Mouse (Mus musculus) neural tube, embryonic 14.5 days (tissue): ENCODE data around the gene Gm21988. TPM values are rescaled to one million over a fixed set of nuclear protein-coding genes. Genes with fewer than 3 reads are reported as not detected.

Experiments used
- ATAC-seq: fragments of 200-750 bp; cut with Nextera tagmentation; 2 replicates; pipeline ENCODE4 v1.8.0; 2017; ENCODE audit warnings: low read depth, mild to moderate bottlenecking, moderate TSS enrichment, moderate library complexity
- H3K27ac ChIP-seq: fragments of 300-500 bp; sonication (generic); 2 replicates; pipeline ENCODE4 v1.5.1; 2014; ENCODE audit warnings: low read depth, mild to moderate bottlenecking, control low read depth, low read length, moderate library complexity, mixed read lengths
- H3K27me3 ChIP-seq: fragments of 300-500 bp; sonication (generic); 2 replicates; pipeline ENCODE4 v1.6.1; 2014; ENCODE audit warnings: low read length; ENCODE audit not compliant: control insufficient read depth, insufficient read depth
- H3K36me3 ChIP-seq: fragments of 300-500 bp; sonication (generic); 2 replicates; pipeline ENCODE4 v1.6.1; 2014; ENCODE audit warnings: low read length, mixed read lengths; ENCODE audit not compliant: control insufficient read depth, insufficient read depth
- H3K4me1 ChIP-seq: fragments of 300-500 bp; sonication (generic); 2 replicates; pipeline ENCODE4 v1.6.1; 2014; ENCODE audit warnings: low read length; ENCODE audit not compliant: control insufficient read depth, insufficient read depth
- H3K4me2 ChIP-seq: fragments of 300-500 bp; sonication (generic); 2 replicates; pipeline ENCODE4 v1.6.1; 2014; ENCODE audit warnings: mild to moderate bottlenecking, low read depth, low read length, control low read depth
- H3K4me3 ChIP-seq: fragments of 300-500 bp; sonication (generic); 2 replicates; pipeline ENCODE4 v1.5.1; 2014; ENCODE audit warnings: low read depth, low read length, control low read depth, mixed read lengths
- H3K9ac ChIP-seq: fragments of 300-500 bp; sonication (generic); replicated peaks from 2 replicates; pipeline ENCODE4 v1.6.1; 2014; ENCODE audit warnings: low read depth, mild to moderate bottlenecking, control low read depth, low read length, mixed read lengths
- H3K9me3 ChIP-seq: fragments of 300-500 bp; sonication (generic); 2 replicates; pipeline ENCODE4 v1.6.1; 2016; ENCODE audit warnings: low read length; ENCODE audit not compliant: control insufficient read depth
- WGBS: fragments of 180-500 bp; shearing (Covaris S2); extraction: QIAGEN DNeasy Blood & Tissue Kit; methylation state at CpG from one replicate; pipeline ENCODE4 v1.1.7; 2014; 5-methylcytosine and 5-hydroxymethylcytosine counted together
- polyA plus RNA-seq: library from polyadenylated mRNA; unstranded; fragments of >200 nt; fragmentation: Nextera tagmentation; extraction: Ambion mirVana; gene quantifications from 2 replicates; pipeline ENCODE4 v1.2.1, GENCODE M21; 2014

Gm21988 gene
- polyA plus RNA-seq, 1 experiment from 2014 or later: 12.7 TPM

DNA sequence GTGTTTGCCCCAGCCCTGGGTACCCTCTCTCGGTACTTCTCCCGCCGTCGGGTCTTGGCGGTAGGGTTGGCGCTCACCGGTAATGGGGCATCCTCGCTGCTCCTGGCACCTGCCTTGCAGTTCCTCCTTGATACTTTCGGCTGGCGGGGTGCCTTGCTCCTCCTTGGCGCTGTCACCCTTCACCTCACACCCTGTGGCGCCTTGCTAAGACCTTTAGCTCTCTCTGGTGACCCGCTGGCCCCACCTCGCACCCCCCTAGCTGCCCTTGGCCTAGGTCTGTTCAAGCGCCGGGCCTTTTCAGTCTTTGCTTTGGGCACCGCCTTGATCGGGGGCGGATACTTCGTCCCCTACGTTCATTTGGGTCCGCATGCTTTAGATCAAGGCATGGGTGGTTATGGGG, 24.3 kb downstream of the Gm21988 start:
- no peak overlapping the region for H3K4me2 ChIP-seq
- peaks cover 34% of the 10 kb centered on the region for H3K27me3 ChIP-seq
- ATAC-seq: no peak
- H3K4me3 ChIP-seq: no peak overlapping the region
- peaks cover 29% of the 10 kb centered on the region for H3K4me1 ChIP-seq
- no peaks in the 10 kb centered on the region for H3K36me3 ChIP-seq
- WGBS: 11% methylated on average over 22 of the region's 22 CpGs
- H3K9ac ChIP-seq: no peak overlapping the region
- H3K27ac ChIP-seq: no peak overlapping the region
- H3K9me3 ChIP-seq: no peaks in the 10 kb centered on the region

DNA sequence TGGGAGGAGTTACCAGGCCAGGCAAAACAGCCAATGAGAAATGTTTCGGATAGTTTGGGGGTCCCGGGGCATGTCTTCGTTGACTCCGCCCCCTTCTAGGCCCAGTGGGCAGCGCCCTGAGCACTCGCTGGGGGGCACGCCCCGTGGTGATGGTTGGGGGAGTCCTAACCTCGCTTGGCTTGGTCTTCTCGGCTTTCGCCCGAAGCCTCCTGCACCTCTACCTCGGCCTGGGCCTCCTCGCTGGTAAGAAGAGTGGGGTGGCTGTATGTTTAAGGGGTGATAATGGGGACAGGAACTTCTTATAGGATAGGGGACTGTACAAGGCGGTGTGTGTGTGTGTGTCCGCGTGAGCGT, 24.8 kb downstream of the Gm21988 start:
- 4% methylated on average over 18 of the region's 18 CpGs for WGBS
- H3K36me3 ChIP-seq: no peaks in the 10 kb centered on the region
- H3K4me3 ChIP-seq: peak overlapping the region; percentile 32; the same call in 1 of the 2 replicates
- H3K4me2 ChIP-seq: peak overlapping the region; percentile 63; the same call in 1 of the 2 replicates
- H3K4me1 ChIP-seq: peaks cover 26% of the 10 kb centered on the region
- no peak overlapping the region for H3K9ac ChIP-seq
- no peak for ATAC-seq
- peaks cover 34% of the 10 kb centered on the region for H3K27me3 ChIP-seq
- H3K27ac ChIP-seq: no peak overlapping the region
- H3K9me3 ChIP-seq: no peaks in the 10 kb centered on the region

DNA sequence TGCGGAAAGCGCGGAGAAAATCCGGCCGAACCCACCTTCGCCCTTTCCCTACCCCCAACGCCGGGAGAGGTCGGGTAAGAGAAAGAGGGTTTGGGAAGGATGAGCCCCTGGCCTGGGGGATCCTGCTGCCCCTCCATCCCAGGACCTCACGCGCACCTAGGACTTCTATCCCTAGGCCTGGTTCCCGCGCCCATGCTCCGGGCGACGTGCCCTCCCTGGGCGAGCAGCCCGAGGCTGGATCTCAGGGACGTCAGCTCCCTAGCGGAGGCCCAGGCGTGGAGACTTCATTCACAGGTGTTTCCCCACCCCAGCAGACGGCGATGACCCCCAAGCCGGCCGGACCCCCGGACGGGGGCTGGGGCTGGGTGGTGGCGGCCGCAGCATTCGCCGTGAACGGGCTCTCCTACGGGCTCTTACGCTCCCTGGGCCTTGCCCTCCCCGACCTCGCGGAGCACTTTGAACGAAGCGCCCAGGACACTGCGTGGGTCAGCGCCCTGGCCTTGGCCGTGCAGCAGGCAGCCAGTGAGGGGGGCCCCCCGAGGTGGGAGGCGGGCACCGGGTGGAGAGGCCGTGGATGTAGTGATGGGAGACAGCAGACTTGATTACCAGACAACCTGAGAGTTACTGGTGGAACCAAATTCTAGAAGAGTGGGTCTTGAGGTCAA, 25.3 kb downstream of the Gm21988 start:
- H3K27ac ChIP-seq: no peak overlapping the region
- under 1% methylated on average over 44 of the region's 46 CpGs for WGBS

DNA sequence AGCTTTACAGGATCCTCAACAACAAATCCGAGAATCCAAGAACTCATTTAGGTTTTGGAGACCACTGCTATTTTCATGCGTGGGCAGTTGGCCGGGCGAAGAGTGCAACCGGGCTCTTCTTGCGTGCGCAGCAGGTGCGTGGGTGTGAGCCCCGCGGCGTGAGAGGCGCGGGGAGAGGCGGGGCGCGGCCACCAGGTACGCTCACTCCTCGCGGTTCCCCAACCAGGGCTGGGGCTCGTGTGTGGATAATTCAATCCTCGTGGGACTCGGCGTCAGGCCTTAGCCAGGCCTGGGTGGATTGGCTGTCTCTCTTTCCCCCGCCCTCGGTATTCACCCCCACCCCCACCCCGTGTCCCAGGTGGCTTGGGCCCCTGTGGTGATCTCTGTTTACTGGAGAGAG, 25.9 kb downstream of the Gm21988 start:
- Histone ChIP-seq H3K9me3 (no peaks in the 10 kb centered on the region), H3K9ac (peak overlapping the region; percentile 41), H3K4me3 (peak overlapping the region; percentile 32), H3K4me1 (peaks cover 17% of the 10 kb centered on the region), H3K36me3 (no peaks in the 10 kb centered on the region), H3K27ac (no peak overlapping the region), H3K27me3 (peaks cover 34% of the 10 kb centered on the region), H3K4me2 (peak overlapping the region; percentile 63)
- peak; percentile 55; the same call in 1 of the 2 replicates for ATAC-seq
- 6% methylated on average over 26 of the region's 26 CpGs for WGBS

More for the DNA sequence above, 25.3 kb downstream of the Gm21988 start:
- ATAC-seq: peak; percentile 68
- Histone ChIP-seq H3K27me3 (peaks cover 34% of the 10 kb centered on the region), H3K9ac (peak overlapping the region; percentile 41), H3K4me3 (peak overlapping the region; percentile 32), H3K9me3 (no peaks in the 10 kb centered on the region), H3K4me2 (peak overlapping the region; percentile 63), H3K36me3 (no peaks in the 10 kb centered on the region), H3K4me1 (peaks cover 23% of the 10 kb centered on the region)

DNA sequence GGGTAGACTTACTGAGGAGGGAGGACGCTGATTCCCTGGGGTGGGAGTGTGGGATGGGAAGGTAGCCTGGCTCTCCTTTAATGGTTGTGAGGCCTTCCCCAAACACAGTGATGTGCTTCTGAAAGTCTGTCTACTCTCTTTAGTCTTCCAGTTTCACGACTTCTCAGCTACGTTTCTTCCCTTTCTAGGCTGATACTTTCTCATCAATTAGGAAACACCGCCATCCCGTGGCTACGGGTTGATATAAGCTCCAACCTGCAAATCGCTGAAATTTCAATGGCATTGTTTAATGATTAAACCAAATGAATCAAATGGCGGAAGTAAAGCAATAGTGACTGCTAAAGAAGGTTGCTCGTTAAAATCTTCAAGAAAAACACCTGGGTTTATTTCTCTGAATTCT, 26.7 kb downstream of the Gm21988 start:
- Histone ChIP-seq H3K36me3 (no peaks in the 10 kb centered on the region), H3K4me1 (peaks cover 12% of the 10 kb centered on the region), H3K4me3 (no peak overlapping the region), H3K4me2 (no peak overlapping the region), H3K27me3 (peaks cover 34% of the 10 kb centered on the region), H3K9me3 (no peaks in the 10 kb centered on the region), H3K27ac (no peak overlapping the region), H3K9ac (no peak overlapping the region)
- ATAC-seq: no peak
- WGBS: 12% methylated on average over 9 of the region's 9 CpGs

DNA sequence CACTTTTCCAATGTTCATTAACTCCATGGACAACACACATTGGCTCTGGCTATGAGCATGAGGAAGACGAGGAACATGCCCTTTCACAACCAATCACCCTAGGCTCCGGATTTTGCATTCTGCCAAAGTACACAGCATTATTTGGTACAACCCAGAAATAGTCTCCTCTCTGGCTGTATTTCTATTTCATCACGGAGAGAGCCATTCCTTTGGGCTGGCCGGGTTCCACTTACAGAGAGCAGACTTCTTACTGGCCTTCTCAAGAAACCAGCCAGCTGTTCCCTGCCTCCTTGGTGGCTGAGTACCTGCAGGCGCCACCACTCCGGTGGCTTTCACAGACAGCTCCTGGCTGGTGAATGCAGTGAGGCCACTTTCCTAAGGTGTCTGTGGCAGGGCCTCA, 27.2 kb downstream of the Gm21988 start, which contains the start of gene Slc16a11:
Slc16a11 (plus strand) TSS at position 330 of the 400 bp plus-strand sequence.
- Histone ChIP-seq H3K9ac (peak within 1 kb of the TSS; percentile 41; the same call in 1 of the 2 replicates), H3K27ac (no peak within 1 kb of the TSS), H3K9me3 (no peaks in the 10 kb centered on the region), H3K4me2 (peak within 1 kb of the TSS; percentile 63), H3K4me3 (peak within 1 kb of the TSS; percentile 32), H3K27me3 (peaks cover 34% of the 10 kb centered on the region), H3K4me1 (peaks cover 12% of the 10 kb centered on the region), H3K36me3 (no peaks in the 10 kb centered on the region)
- 64% methylated on average over 6 of the region's 6 CpGs for WGBS
- ATAC-seq: no peak

DNA sequence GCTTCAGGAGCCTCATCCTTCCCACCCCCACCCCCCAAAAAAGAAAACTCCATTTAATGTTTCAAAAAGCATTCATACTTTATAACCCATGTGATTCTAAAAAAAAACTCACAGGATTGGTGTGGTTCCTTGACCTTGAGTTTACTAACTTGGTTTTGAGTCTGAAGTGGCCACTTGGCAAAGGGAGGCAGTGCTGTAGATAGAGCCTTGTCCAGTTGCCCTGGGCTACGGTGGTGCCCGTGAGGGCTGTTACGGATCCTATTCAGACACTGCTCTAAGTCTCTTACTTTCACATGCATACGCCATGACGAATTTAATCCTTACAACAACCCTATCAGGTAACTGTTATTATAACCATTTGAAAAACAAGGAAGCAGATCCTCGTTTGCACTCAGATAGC, 27.7 kb downstream of the Gm21988 start:
- no peak overlapping the region for H3K9ac ChIP-seq
- H3K27ac ChIP-seq: no peak overlapping the region
- ATAC-seq: no peak
- H3K27me3 ChIP-seq: peaks cover 33% of the 10 kb centered on the region
- no peaks in the 10 kb centered on the region for H3K36me3 ChIP-seq
- H3K4me3 ChIP-seq: no peak overlapping the region
- H3K4me1 ChIP-seq: peaks cover 12% of the 10 kb centered on the region
- H3K4me2 ChIP-seq: no peak overlapping the region
- 74% methylated on average over 6 of the region's 6 CpGs for WGBS
- no peaks in the 10 kb centered on the region for H3K9me3 ChIP-seq

DNA sequence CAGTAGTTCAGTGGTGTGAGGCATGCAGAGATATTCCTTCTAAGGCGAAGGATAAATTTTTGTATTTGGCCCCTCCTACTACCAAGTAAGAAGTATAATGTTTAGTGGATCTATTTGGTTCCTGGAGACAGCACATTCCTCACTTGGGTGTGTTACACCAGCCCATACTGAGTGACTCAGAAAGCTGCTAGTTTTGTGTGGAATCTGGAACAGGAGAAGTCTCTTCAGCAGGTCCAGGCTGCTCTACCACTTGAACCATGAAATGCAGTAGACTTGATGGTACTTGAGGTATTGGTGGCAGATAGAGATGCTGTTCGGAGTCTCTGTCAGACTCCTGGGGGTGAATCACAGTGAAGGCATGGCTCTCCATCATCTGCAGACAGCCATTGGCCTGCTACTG, 28.9 kb downstream of the Gm21988 start:
- Histone ChIP-seq H3K27me3 (peaks cover 20% of the 10 kb centered on the region), H3K4me3 (no peak overlapping the region), H3K9ac (no peak overlapping the region), H3K4me1 (peaks cover 12% of the 10 kb centered on the region), H3K4me2 (no peak overlapping the region), H3K36me3 (no peaks in the 10 kb centered on the region), H3K9me3 (no peaks in the 10 kb centered on the region), H3K27ac (no peak overlapping the region)
- WGBS: 87% methylated on average over 2 of the region's 2 CpGs
- ATAC-seq: no peak

DNA sequence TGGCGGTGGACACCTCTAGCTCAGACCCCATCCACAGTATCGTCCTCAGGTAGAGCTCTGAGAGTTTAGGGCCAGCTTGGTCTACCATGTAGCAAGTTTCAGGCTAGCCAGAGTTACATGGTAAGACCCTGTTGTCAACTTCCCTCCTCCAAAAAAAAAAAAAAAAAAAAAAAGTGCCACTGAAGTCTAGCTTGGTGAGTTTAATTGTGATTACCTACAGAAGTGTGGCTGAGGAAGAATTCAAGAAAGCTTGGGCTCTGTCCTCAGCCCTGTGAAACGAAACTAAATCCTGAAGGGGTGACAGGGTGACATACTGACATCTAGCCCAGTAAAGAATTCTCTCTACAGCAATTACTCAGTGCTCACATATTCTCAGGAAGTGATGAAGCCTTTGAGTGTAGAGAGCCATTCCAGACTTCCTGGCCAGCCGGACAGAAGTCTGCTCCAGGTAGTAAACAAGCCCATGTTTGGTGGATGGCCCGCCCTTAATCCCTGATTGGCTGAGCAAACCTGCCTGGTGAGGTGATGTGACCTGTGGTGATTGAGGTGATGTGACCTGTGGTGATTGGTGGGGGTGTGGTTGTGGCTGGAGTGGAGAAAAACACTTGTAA, 30.7 kb downstream of the Gm21988 start:
- H3K9me3 ChIP-seq: no peaks in the 10 kb centered on the region
- H3K4me3 ChIP-seq: no peak overlapping the region
- no peak for ATAC-seq
- peaks cover 5% of the 10 kb centered on the region; the same call in 1 of the 2 replicates for H3K4me1 ChIP-seq
- H3K27me3 ChIP-seq: peaks cover 7% of the 10 kb centered on the region
- 79% methylated on average over 5 of the region's 5 CpGs for WGBS
- no peaks in the 10 kb centered on the region for H3K36me3 ChIP-seq
- H3K9ac ChIP-seq: no peak overlapping the region
- no peak overlapping the region for H3K27ac ChIP-seq
- H3K4me2 ChIP-seq: no peak overlapping the region
